Mouse (Mus musculus) heart, postnatal 0 days (tissue): ENCODE data around the gene Slc4a8.

ENCODE experiments used
- CTCF ChIP-seq: IDR thresholded peaks from 2 replicates; pipeline ENCODE4 v1.5.1; 2016; ENCODE audit warnings: antibody characterized with exemption, control low read depth, low read depth
- EP300 ChIP-seq: IDR thresholded peaks from 2 replicates; pipeline ENCODE4 v1.6.1; 2016; ENCODE audit warnings: antibody characterized with exemption, low read depth

GRCm38 (mm10) chr15:100721445-100721844 lies 40.1 kb upstream of the Slc4a8 start:
- TF ChIP-seq CTCF (no peak), EP300 (no peak)
